Mouse (Mus musculus): ENCODE data around the gene Zfpm1.

GRCm38 (mm10) chr8:122306660-122307399 is 24.9 kb downstream of the Zfpm1 start:
- TF ChIP-seq POLR2A (IDR thresholded peaks at IDR 0.05; ENCODE audit: control insufficient read depth, low read depth, low read length) (no peak), CTCF (IDR thresholded peaks at IDR 0.05; ENCODE audit: control insufficient read depth, insufficient read depth, insufficient replicate concordance, low read depth, low read length) (no peak)

All from testis, adult 2 months (tissue).